Mouse (Mus musculus) T-helper 1 cell (primary cell): ENCODE results near the gene Megf11.
"Not testable (repeated sequence)": the region's sequence is repeated elsewhere in the genome, so short reads cannot be mapped to it uniquely, and the experiment has no call there.

Experiments
- in situ Hi-C: fragments of 300-600 bp; cut with MboI, MseI; formaldehyde crosslinking; loops from one replicate; pipeline ENCODE4 v1.15.1; 2025; ENCODE audit warnings: high pct_unique_total_duplicates

The Megf11 gene

DNA sequence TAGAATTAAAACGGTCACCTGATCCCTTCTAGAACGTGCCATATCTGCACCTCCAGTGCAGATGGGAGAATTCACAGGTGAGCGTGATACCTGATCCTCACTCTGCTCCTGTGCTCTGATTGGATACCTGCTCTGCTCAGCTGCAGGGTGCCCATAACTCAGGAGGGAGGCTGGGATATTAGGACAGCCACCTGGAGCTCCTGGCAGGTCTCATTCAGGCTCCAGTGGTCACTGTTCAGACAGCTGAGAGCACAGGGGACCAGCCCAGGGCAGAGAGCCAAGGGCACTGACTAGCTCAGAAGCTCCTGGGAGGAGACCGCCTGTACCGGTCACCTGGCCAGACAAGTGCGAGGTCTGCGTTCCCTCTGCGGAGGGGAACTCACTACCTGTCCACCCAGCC, 80.7 kb downstream of the Megf11 start:
- in situ Hi-C loops, result no loop called here

DNA sequence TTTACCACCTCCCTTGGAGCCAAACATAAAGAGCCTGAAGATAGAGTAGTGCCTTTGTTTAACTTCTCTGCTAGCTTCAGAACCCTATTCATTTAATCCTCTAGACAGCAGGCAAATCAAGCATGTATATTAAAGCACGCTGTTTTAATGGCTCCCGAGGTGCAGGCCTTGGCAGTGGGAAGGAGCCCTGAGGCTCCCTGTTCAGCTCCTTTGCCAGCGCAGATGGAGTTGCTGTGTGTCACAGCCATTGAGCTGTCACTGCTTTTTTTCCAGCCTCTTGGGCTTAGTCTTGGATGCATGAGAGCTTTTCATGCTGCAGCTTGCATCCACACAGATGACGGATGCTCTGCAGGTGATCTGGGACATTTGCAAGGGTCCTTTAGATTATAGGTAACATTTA, 81.1 kb downstream of the Megf11 start:
- in situ Hi-C loops, result no loop called here

DNA sequence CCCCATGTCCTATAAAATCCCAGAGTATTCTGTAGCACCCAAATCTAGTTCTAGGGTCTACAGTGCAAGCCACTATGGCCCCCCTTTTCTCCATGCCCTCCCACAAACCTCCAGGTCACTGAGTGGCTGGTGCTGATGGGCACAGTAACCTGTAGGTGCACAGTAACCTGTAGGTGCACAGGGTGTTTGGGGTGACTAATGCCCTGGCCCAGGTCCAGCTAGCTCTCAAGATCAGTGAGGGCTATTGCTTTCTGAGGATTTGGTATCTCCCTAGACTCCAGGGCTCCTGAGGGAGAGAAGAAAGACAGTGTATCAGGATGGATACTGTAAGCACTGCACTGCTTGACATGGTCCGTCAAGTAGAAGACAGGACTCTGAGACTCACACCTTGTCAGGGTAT, 85.4 kb downstream of the Megf11 start:
- in situ Hi-C loops, result no loop called here

DNA sequence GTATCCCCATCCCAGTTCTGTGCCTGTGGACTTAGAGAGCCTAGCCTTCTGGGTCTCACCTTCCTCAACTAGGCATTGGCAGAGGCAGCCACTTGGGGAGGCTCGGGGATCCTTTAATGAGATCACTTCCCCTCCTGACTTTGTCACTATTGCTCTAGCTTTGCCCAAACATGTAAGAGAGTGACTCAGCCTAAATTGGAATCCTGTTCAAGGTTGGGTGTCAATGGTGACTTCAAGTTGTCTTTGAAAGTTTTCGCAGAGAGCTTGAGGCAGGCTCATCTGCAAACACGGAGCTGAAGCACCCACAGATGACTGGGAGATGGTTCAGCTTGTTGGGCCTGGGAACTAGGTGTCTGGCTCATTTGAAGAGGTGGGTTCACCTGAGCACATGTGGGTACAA, 85.9 kb downstream of the Megf11 start:
- in situ Hi-C loops, result no loop called here

DNA sequence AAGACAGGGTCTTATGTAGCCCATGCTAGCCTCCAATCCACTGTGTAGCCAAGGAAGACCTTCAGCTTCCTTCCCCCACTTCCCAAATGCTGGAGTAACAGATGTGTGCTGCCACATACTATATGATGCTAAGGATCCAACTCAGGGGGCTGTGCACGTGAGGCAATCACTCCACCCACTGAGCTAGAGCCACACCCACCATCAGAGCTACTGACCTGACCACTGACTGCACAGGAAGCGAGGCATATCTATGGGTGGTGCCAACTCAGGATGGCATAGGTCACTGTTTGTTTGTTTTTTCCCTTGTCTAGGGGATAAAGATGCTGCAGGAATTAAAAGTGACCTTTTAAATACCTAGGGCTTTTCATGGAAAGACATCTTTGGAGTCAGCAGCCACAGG, 86.7 kb downstream of the Megf11 start:
- in situ Hi-C loops, result no loop called here

DNA sequence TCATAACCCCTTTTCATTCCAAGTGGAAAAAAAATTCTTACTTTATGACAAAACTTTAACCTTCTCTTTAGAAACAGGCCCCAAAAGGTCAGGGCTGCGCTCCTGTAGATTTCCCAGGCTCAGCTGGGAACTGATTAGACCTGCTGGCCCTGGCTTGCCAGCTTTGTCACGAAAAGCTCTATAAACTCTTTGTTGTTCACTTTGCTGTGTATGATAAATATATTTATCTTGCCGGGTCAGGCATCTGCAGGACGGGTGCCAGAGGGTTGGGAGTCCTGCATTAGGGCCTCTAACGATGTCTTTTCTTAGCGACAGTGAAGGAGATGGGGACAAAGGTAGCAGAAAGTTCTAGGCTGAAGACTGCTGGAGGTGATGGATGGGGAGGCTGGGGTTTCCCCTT, 87.3 kb downstream of the Megf11 start:
- in situ Hi-C loops, result no loop called here

DNA sequence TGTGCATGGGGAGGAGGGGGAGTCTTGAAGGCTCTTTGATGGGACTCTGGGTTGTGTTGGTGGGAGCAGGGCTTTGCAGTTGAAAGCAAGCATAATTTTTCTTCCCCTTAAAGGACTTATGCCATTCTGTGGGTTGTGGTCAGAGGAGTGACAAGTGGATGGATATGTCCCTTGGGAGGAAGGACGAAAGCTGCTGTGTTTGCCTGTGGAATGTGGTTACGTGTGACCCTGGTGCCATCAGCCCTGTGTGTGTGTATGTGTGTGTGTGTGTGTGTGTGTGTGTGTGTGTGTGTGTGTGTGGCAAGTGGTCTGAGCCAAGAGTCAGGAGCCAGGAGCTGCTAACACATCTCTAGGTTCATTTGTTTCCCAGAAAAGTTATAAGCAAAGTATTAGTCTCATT, 87.7 kb downstream of the Megf11 start:
- in situ Hi-C loops, result no loop called here

DNA sequence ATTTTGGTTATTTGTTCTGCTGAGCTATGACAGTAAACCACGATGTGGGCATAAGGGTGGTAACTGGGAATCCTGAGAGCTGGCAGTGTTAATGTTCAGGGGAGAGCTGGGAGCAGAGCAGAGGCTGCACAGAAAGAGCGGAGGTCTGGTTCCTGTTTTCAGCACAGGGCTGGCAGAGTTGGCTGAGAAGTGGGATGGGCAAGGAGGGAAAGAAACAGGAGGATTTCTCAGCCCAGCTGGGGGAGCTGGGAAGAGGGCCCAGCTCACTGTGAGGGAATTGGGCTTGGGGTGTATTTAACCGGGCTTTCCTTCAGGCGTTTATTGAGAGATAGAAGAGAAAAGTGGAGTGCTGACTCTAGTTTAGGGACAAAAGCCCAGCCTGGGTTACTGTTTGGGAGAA, 88.3 kb downstream of the Megf11 start:
- in situ Hi-C loops, result no loop called here

DNA sequence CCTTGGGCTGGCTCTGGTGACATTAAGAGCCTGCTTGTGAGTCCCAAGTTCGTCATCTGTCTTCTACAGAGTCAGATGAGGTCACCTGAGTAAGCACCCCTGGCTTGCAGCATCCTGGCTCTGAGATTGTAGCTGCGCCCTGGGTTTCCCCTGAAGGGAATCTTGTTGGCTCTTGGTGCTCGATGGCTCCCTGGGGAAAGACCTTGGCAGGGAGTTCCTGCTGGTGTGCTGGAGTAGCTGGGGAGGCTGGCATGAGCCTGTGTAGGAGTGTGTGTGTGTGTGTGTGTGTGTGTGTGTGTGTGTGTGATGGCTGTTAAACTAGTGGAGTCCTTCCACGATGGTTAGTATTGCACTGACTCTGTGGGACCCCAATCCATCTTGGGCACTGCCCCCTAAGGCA, 88.7 kb downstream of the Megf11 start:
- in situ Hi-C loops, result no loop called here

DNA sequence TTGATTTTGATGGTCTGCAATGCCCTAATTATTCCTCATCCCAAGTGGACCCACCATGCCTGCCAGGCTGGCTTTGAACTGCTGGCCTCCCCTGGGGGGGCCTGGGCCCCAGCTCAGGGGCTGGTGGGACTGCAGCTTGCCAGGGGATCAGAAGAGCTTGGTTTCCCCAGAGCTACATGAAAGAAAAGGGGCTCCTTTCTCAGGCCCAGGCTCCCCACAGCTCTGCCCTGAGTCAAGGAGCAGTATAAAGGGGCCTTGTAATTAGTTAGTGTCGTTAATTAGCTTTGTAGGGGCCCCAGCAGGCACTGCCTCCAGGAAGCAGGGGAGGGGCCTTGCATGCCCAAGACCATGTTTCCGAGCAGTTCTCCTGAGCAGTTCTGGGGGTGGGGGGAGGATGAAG, 90.5 kb downstream of the Megf11 start:
- in situ Hi-C loops, result no loop called here

DNA sequence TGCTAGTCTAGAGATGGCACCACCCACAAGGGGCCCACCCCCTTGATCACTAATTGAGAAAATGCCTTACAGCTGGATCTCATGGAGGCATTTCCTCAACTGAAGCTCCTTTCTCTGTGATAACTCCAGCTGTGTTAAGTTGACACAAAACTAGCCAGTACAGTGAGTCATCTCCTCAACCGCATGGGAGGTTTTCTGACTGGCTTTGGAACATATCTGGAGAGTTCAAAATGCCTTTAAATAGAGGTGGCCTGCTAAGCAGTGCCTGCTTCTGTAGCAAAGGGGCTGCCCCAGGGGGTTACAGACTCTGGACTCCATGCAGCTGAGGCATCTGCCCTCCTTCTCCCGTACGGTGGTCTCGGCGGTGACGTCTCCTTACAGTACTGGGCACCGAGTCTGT, 92.0 kb downstream of the Megf11 start:
- in situ Hi-C loops, result not testable (repeated sequence)

DNA sequence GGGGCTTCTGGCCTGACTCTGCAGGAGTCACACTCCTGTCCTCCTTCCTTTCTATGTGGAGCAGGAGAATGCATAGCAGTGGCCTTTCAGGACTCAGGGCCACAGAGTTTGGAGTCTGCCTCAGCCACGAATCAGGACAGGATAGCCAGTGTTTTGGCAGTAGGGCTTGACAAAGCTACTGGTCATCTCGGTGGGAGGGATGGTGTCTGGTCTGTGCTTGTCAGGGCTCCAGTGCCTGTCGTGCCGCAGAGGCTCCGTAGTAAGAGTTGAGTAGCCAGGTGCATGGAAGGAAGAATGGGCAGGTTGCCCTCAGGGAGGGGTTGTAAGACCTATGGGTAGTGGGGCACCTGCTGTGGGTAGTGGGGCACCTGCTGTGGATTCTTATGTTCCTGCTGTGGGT, 96.7 kb downstream of the Megf11 start:
- in situ Hi-C loops, result no loop called here

DNA sequence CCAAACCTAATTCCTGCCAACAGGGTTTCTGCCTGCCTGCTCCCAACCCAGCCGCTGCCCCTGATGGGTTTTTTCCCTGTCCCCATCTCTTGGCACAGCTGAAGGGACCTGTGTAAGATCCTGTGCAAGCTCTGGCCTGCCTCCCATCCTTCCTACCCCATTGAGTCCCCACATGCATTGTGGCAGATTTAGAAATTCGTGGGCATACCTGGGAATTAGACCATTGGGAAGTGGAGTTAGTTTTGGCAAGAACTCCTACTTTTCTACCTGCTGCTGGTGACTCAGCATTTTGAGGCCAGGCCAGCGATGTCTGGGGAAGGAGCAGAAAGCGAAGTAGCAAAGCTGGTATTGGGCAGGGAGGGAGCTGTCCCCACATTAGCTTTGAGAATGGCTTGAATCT, 102.0 kb downstream of the Megf11 start:
- in situ Hi-C loops, result no loop called here

DNA sequence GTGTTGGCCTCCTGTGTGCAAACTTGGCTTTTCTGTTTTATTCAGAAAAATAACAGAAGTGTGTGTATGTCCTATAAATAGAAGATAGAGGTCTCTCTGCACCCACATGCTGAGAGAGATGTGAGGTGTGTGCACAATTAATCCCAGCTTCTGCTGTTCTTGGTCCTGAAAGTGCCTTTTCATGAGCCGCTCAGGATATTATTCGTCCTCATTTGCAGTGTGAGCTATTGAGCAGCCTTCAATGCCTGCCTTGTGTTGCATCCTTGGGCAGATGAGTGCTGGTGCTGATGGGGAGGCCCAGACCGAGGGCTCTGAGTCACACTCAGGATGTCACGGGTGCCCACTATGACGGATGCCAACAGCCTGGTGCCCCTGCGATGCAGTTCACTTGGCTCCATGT, 109.2 kb downstream of the Megf11 start:
- in situ Hi-C loops, result no loop called here

DNA sequence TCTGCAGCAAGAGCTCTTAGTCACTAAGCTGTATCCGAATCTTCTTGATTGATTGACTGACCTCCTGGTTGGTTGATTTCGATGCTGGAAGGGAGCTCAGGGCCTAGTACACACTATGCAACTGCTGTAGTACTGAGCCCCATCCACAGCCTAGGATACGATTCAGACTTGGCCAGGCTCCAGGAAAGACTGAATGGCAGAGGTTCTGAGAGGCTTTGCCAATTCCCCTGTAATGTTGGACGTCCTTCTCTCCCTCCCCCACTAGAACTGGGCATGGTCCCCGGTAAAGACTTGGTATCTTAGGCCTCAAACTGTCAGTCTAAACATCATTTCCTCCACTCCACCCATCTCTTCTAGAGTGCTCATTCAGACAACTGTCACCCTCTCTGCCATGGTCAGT, 113.5 kb downstream of the Megf11 start:
- in situ Hi-C loops, result no loop called here

DNA sequence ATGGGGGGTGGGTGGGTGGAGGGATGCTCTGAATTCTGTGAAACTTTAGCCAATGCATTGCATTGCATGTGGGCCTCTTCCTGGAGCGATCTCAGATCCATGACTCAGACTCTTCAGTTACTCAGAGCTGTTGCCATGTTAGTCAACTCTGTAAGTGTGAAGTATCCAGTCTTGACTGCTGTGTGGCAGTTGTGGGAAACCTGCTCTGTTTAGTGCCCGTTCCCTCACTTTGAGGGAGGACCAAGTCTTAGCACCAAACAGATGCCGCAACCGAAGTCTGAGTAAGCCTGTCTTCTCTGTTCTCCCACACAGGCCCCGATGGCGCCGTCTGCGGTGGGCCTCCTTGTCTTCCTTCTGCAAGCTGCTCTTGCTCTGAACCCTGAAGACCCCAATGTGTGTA, 115.8 kb downstream of the Megf11 start:
- in situ Hi-C loops, result no loop called here

DNA sequence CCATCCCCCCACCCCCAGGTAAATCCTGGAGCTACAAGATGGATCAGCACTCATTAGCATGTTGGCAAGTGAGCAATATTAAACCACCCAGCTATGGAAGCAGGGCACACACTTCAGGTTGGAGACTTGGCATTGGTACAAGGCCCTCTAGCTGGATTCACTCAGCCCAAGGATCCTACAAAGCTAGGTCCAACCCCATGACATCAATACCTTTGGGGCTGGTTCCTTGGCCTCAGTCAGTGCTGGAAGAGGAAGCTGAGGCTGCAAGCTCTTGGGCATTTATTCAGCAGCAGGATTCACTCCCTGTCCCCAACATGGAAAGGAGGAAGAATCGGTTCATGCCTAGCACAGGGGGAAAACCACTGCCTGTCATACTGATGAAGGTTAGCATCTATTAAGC, 118.6 kb downstream of the Megf11 start:
- in situ Hi-C loops, result no loop called here

DNA sequence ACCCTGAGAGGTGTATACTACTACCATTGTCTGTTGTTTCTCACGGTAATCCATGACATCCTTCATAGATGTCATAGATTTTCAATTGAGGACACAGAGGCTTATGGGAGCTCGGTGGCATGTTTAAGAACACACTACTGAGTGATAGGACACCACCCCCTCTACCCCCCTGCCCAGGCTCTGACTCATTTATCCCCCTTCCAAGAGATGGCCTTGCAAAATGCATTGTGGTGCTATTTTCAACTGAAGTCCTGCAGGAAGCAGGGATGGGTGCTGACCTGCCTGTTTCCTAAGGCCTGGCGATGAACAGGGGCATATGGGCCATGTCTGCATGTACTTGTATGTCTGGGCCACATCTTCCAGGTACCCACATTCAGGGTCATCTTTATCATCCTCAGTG, 119.0 kb downstream of the Megf11 start:
- in situ Hi-C loops, result no loop called here

DNA sequence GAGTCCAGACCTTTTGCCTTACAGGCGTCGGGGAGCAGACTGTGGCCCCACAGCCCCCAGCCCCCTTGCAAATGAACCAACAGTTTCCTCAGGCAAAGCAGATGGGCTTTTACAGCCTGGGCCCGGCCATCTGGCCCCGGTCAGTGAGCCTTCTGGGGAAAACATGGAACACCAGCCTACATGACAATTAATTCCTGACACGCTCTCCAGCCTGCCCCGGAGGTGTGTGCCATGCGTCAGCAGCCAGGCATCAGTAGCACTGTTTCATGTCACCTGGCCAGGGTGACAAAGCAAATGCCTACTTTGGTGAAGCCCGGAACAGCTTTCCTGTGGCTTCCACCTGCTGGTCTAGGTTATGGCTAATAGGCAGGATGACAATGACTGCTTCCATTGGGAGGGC, 119.5 kb downstream of the Megf11 start:
- in situ Hi-C loops, result no loop called here

DNA sequence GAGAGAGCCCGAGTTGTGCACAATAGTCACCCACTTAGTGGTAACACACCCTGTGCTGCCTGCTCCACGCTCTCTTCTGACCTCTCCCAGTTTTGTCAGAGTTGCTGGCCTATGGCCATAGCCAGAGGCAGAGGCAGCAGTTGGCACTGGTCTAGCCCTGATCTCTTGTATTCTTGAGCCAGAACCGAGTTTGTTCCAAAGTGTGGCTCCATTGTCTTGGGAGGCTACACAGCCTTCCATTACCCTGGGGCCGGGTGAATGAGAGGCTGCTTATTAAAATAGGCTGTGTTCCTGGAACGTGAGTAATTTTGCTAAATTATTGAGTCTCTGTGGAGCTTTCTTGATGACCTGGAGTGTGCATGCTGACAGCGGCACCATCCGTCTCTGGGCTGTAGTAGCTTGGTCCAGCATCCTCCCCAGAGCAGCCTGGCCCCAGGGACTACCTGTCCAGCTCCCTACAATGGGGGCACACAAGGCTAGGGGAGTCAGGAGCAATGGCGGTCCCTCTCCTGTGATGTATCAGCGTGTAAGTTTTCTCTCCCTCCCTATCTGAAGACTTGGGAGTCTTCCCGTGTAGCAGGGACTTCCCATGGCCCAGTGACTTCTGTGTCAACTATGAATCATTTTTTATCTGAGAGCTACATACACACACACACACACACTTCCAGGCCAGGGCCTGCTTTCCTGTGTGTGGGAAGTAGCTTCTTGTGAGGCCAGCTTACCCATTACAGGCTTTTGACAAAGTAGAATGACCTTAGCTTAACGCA, 121.2 kb downstream of the Megf11 start:
- in situ Hi-C loops, result no loop called here

DNA sequence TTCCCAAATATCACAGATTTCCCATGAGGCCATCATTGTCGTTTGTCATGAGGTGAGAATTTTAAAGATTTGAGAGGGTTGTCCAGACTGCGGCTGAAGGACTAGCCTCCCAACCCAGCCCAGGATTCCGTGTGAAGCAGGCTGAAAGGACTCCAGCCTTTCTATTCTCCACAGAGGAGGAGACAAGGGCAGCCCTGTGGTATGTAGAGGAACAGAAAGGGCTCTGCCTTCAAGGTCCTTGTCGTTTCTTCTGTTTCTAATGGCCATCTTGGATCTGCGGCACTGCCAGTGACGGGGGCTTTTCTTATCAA, 121.7 kb downstream of the Megf11 start:
- in situ Hi-C loops, result no loop called here

DNA sequence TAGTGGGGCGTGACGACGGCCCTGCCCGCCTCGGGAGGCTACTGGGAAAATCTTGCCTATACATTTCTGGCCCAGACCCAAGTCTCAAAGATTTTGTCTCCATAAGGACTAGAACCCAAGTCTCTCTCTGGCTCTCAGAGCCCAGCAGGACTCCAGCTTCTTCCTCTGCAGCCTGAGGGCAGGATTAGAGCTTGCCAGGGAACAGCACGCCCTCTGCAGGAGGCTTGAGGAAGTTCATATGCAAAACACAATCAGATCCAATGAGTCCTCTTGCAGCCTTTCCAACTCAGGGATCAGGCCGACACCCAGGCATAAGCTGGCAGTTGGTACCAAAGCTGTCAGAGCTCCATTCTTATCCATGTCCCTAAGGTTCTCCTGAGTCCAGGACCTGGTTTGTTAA, 122.6 kb downstream of the Megf11 start:
- in situ Hi-C loops, result no loop called here

DNA sequence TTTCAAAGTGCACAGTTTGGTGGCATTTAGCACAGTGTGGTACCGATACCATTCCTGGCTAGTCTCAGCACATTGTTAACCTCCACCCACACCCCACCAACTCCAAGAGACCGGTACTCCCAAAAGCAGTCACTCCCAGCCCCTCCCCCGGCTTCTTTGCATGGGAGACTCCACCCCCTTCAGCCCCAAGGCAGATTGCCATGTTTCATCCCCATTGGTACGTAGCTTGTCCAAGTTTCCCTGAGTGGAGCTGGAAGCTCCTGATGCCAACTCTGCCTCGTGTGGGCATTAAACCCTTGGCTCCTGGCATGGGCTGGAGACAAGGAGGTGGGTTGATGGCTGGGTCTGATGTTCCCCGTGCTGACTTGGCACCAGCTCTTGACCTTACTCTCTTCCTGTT, 129.4 kb downstream of the Megf11 start:
- in situ Hi-C loops, result no loop called here

DNA sequence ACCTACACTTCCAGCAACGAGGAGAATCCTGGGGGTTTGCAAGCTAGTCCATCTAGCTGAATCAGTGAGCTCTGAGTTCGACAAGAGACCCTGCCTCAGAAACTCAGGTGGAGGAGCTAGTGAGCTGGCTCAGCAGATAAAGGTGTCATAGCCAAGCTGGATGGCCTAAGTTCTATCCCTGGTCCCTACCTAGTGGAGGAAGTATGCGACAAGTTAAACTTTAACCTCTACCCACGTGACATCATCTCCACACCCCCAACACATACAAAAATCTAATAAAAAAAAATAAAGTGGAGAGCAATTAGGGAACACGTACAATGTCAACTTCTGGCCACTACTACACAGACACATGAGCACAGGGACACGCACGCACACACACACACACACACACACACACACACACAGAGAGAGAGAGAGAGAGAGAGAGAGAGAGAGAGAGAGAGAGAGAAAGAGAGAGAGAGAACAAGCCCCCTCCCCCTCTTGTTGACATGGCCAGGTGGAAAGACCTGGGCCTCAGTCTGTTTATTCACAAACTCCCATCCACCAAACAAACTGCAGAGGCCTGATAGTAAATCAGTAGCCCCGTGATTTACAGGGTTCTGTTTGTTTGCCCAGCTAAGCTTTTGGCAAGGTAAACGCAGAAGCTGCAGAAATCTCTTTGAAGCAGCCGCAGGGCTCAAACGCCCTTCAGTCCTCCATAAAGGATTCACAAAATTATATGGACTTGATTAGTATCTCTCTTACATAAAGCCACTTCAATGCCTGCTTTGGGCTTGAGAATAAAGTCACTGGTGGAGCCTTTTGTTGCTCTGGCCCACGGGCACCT, 134.7 kb downstream of the Megf11 start:
- in situ Hi-C loops, result no loop called here
